Mouse (Mus musculus): ENCODE measurements at regions not wholly inside any gene's neighbourhood (a gene's known extent, or its start where the extent isn't known, plus 50 kb on each side); places are given as distances from the start of the nearest gene placed in this dataset. TPM values are rescaled to one million over a fixed set of nuclear protein-coding genes. Genes with fewer than 3 reads are reported as not detected.

DNA sequence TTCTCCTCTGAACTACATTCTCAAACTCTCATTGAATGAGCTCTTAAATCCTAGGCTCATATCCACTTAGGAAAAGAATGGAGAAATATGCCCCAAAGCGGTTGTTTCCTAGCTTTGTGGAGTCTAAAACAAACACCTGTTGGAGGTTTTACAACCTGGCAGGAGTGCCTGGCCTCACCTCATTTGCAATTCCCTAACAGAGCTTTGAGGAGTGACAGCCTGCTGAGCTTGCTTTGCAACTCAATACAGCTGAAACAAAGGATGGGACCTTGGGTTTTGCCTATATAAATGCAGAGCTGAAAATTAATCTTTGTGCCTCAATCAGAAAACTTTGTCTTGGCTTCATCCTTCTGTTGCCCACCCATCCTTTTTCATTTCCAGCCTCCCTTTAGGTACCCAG is 423.2 kb downstream of the Gm8797 start:
- no peaks in the 10 kb centered on the region for H3K27me3 ChIP-seq
- no peaks in the 10 kb centered on the region for H3K36me3 ChIP-seq
- H3K9me3 ChIP-seq = no peaks in the 10 kb centered on the region; the same call in 1 of the 2 replicates
- H3K4me2 ChIP-seq = no peak overlapping the region
- ATAC-seq (ENCODE audit: insufficient number of reproducible peaks, low FRiP score, low TSS enrichment, low read depth) = no peak
- no peaks in the 10 kb centered on the region for H3K4me1 ChIP-seq
- H3K9ac ChIP-seq = no peak overlapping the region
- H3K27ac ChIP-seq = no peak overlapping the region
- no peak overlapping the region for H3K4me3 ChIP-seq
- WGBS = 9% methylated on average over 1 of the region's 1 CpGs

DNA sequence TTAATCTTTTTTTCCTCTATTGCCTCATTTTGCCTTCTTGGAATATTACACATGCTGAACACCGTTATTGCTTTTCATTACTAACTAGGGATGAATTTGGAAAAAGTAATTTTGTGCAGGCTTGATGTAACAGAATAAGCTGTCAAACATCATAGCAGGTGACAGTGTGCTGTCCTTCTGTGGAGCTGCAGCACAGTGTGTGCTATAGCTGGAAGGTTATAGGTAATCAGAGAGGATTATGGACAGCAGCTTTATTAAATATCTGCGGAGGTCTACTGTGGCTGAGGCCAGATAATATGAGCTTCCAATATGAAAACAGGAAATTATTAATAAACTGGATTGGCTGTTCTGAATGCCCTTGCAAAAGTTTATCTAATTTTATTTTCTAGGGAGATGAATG is 431.9 kb downstream of the Gm8797 start:
- no peaks in the 10 kb centered on the region for H3K36me3 ChIP-seq
- 68% methylated on average over 2 of the region's 2 CpGs for WGBS

DNA sequence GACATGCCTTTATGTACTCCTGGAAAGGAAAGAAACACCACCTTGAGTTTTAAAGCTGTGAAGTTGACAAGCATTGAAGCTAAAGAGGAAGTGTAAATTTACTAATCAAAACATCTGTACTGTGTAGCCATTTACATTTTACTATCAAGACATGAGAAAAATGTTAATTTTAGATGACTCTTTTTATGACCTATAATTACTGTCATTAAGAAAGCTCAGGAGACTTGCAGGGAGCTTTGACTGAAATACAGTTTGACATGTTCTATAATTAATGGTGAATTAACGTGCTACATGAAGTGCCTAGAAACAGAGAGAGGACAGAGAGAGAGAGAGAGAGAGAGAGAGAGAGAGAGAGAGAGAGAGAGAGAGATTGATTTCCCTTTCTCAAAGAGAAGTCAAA is 432.8 kb downstream of the Gm8797 start:
- ATAC-seq (ENCODE audit: insufficient number of reproducible peaks, low FRiP score, low TSS enrichment, low read depth) = no peak
- Histone ChIP-seq H3K9ac (no peak overlapping the region), H3K4me3 (no peak overlapping the region), H3K36me3 (no peaks in the 10 kb centered on the region), H3K27me3 (no peaks in the 10 kb centered on the region), H3K4me1 (no peaks in the 10 kb centered on the region), H3K4me2 (no peak overlapping the region), H3K9me3 (no peaks in the 10 kb centered on the region), H3K27ac (no peak overlapping the region)
- 10% methylated on average over 1 of the region's 1 CpGs for WGBS

More for the DNA sequence above, 431.9 kb downstream of the Gm8797 start:
- Histone ChIP-seq H3K4me1 (no peaks in the 10 kb centered on the region), H3K4me3 (no peak overlapping the region), H3K27me3 (no peaks in the 10 kb centered on the region), H3K4me2 (no peak overlapping the region), H3K9ac (no peak overlapping the region), H3K27ac (no peak overlapping the region), H3K9me3 (no peaks in the 10 kb centered on the region)
- ATAC-seq (ENCODE audit: insufficient number of reproducible peaks, low FRiP score, low TSS enrichment, low read depth) = no peak

DNA sequence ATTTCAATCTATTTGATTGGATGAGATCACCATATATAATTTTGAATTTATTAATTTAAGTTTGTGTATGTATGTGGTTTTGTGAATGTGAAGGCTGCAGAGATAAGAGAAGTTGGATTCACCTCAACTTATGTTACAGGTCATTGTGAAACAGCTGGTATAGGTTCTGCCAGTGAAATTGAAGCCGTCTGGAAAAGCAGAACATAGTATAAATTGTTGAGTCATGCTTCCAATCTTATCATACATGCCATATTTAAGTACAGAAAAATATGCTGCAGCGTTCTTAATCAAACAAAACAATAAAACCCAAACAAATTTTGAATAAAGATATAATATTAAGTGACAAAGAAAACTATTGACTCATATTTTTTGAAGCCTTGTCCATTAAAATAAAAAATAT is 415.6 kb downstream of the 1700008P02Rik start:
- no peak for ATAC-seq (ENCODE audit: insufficient number of reproducible peaks, low FRiP score, low TSS enrichment, low read depth)
- Histone ChIP-seq H3K4me1 (no peaks in the 10 kb centered on the region), H3K27ac (no peak overlapping the region), H3K36me3 (no peaks in the 10 kb centered on the region), H3K4me2 (no peak overlapping the region), H3K9me3 (no peaks in the 10 kb centered on the region), H3K27me3 (no peaks in the 10 kb centered on the region), H3K4me3 (no peak overlapping the region), H3K9ac (no peak overlapping the region)
- WGBS = 61% methylated on average over 2 of the region's 2 CpGs

DNA sequence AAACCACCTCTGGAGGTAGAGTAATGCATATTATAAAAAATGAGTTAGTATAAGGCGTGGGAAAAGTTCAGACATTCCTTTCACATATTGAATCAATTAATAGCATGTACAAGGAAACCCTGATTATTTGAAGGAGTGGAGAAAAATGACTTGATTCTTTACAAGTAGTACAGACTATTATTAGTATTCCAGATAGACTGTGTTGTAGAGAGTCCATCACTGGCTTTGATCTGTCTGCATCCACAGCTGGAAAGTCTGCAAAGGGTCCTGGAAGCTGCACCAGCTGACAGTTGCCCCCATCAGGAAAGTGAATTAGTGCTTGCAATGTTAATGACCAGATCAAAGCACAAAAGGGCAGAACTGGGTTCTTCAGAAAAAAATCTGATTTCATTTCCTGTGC is 391.6 kb downstream of the 1700008P02Rik start:
- no peak overlapping the region for H3K4me2 ChIP-seq
- no peaks in the 10 kb centered on the region for H3K9me3 ChIP-seq
- H3K9ac ChIP-seq = no peak overlapping the region
- no peaks in the 10 kb centered on the region for H3K36me3 ChIP-seq
- 37% methylated on average over 1 of the region's 1 CpGs for WGBS
- no peak overlapping the region for H3K27ac ChIP-seq
- no peak overlapping the region for H3K4me3 ChIP-seq
- H3K4me1 ChIP-seq = no peaks in the 10 kb centered on the region
- no peak for ATAC-seq (ENCODE audit: insufficient number of reproducible peaks, low FRiP score, low TSS enrichment, low read depth)
- H3K27me3 ChIP-seq = no peaks in the 10 kb centered on the region

Small RNA genes in the stretch of these regions (microRNA-seq; reads per million reads assigned to microRNA genes)
- gene Gm25144 (not detected), gene Gm25352 (not detected)
